1 mouse cellular context compared by ENCODE assay signal in genomic region chr2:157006511-157007233, GRCm38 (mm10).
TF ChIP-seq lines count a peak whose summit lies in the region.

Gene Dsn1 (minus strand): TSS chr2:157007154.

TF ChIP-seq in MEL, 35 proteins besides CTCF, POLR2A, EP300 and RAD21 (continued from another document):
- no peak for TF ChIP-seq MEF2A (IDR thresholded peaks at IDR 0.05; ENCODE audit: extremely low read depth, insufficient replicate concordance, low read depth, low read length, poor library complexity, severe bottlenecking)
- no peak for TF ChIP-seq ZNF384 (IDR thresholded peaks at IDR 0.05; ENCODE audit: low read depth, low read length)
- TF ChIP-seq MYC (IDR thresholded peaks at IDR 0.05; ENCODE audit: low read depth, low read length) = peak; percentile 48; the same call in 1 of the 2 replicates
- TF ChIP-seq MAFK (IDR thresholded peaks at IDR 0.05; ENCODE audit: borderline replicate concordance, low read depth, low read length) = no peak
- TF ChIP-seq SIN3A (IDR thresholded peaks at IDR 0.05; ENCODE audit: low read length) = peak; percentile 76
- TF ChIP-seq GATA1 (IDR thresholded peaks at IDR 0.05; ENCODE audit: low read depth, low read length) = 0 out of 2 replicates have a peak, but pooled peaks have one; percentile 7
- TF ChIP-seq ZMIZ1 (IDR thresholded peaks at IDR 0.05; ENCODE audit: low read depth, low read length) = peak; percentile 88
